Mouse (Mus musculus): ENCODE data around the gene Tmem139. TPM values are rescaled to one million over a fixed set of nuclear protein-coding genes. Genes with fewer than 3 reads are reported as not detected.

Gene Tmem139
- under 1 TPM in 1 of 2 experiments, not detected in 1; 0.25 TPM for total RNA-seq (2021)

DNA sequence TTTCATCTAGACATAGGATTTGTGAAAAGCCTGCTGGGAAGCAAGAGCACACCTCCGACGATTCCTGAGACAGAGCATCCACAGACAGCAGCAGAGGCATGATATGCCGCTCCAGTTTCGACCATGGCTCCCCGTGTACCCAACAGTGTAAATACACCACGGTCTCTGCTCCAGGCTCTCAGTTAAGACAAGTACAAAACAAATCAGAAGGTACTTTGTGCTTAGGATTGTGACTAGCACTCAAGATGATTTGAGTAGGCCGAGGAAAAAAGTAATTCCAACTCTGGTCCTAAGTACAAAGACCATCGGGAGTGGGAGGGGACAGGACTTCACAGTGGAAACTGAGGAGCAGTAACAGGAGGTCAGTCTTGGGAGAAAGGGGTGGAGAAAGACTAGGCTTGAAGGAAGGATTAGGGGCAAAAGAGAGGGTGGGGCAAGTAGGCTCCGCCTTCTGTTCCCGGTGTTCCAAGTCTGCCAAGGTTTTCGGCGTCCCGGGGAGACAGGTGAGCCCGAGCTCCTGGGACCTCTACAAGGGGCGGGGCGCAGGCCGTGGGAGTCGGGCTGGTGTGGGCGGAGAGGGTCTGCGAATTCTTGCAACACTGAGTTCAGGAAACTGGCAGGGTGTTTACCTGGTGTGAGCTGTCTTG is at the start of gene Tmem139:
Gene Tmem139, plus strand, starts transcription at position 447 of the 647 bp plus-strand sequence.
- DNase-seq: no peak
- intact Hi-C loops (cut with DNase I): no loop called here

DNA sequence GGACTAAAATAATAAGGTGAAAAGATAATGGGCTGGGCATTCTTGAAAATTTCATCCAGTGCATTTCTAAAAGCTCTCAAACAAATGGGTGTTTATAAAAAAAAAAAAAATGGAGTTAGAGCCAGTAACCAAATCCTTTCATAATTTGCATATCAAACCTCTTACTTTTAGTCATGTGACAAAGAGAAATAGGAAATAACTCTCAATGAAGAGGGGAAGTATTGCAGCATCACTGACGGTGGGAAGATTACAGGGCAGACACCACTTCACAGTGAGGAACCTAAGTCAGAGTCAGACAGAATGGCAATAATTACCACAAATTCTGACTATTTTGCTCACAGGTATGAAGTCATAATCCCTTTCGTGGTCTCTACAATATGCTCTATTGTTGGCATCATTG is 46.7 kb upstream of the Tmem139 start, which contains the start of gene Tas2r144:
Gene Tas2r144, plus strand, starts transcription at position 301 of the 400 bp plus-strand sequence.
- DNase-seq: no peak
- intact Hi-C loops (cut with DNase I): no loop called here

DNA sequence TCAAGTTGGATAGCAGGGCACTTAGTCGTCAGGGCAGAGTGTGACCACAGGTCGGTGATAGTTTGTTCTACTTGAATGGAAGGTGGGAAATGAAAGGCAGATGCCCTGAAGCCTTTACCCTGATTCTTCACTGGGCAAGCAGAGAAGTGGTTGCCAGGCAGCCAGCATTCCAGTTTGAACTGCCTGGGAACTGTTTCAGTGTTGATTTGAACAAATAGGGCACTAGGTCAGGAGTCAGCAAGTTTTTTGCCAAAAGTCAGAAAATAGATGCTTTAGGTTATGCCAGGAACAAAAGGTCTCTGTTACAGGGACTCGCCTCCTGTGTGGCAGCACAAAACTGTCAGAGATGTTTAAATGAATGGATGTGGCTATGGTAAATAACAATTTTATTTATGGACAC is 39.5 kb upstream of the Tmem139 start:
- intact Hi-C loops (cut with DNase I): no loop called here
- DNase-seq: no peak

GRCm38 (mm10) chr6:42225046-42225445 is 36.7 kb upstream of the Tmem139 start:
- intact Hi-C loops (cut with DNase I): loop anchor here (5.0 kb wide), 2 partner anchors 157 to 637 kb away; no protein-coding TSS in a partner anchor
- DNase-seq: no peak

GRCm38 (mm10) chr6:42227240-42228101 is 34.3 kb upstream of the Tmem139 start:
- peak; percentile 69 to 79 for DNase-seq
- intact Hi-C loops (cut with DNase I): loop anchor here (1.0 to 5.0 kb wide), 5 partner anchors 30 to 635 kb away; partner anchors contain the start of gene Casp2

DNA sequence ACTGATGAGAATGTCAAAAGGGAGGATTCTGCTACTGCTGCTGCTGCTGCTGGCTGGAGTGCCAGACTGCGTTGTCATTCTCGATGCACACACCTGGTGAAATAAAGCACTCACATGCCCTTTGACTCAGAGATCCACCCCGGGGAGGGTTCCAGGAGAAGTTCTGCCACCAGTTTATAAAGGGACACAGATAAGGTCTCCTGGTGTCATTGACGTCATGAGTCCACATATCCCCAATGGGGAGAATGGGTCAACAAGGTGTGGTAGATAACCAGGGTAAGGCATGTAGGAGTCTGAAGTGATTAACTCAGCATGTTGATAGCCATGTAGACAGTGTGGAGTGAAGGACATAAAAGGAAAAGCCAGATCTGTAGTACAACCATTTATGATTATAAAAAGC is 32.2 kb upstream of the Tmem139 start:
- intact Hi-C loops (cut with DNase I): loop anchor here (1.0 to 5.0 kb wide), 3 partner anchors 96 to 633 kb away; no protein-coding TSS in a partner anchor
- no peak for DNase-seq

DNA sequence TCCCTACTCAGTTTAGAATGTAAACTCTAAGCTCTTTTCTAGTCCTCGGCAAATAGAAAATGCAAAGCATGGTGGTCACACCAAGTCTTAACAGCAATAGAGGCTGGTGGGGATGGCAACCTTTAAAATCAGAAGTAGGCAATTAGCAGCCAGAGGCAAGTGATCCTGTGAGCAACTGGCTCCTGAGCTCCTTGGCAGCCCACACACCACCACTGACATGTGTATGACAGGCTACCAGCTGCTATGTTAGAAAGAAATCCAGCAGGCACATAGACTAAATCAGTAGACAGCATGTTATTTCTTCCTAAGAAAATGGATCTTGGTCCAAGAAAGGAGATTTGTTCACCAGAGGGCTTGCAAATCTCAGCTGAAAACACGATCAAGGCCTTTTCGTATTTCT is 30.6 kb upstream of the Tmem139 start:
- intact Hi-C loops (cut with DNase I): no loop called here
- no peak for DNase-seq

- intact Hi-C loops (cut with DNase I): no loop called here
Observed at GRCm38 (mm10) chr6:42237276-42237805, 24.4 kb upstream of the Tmem139 start.

GRCm38 (mm10) chr6:42241311-42242045 is 20.3 kb upstream of the Tmem139 start:
- DNase-seq: no peak
- intact Hi-C loops (cut with DNase I): no loop called here

More at GRCm38 (mm10) chr6:42237276-42237805, 24.4 kb upstream of the Tmem139 start:
- DNase-seq: no peak

DNA sequence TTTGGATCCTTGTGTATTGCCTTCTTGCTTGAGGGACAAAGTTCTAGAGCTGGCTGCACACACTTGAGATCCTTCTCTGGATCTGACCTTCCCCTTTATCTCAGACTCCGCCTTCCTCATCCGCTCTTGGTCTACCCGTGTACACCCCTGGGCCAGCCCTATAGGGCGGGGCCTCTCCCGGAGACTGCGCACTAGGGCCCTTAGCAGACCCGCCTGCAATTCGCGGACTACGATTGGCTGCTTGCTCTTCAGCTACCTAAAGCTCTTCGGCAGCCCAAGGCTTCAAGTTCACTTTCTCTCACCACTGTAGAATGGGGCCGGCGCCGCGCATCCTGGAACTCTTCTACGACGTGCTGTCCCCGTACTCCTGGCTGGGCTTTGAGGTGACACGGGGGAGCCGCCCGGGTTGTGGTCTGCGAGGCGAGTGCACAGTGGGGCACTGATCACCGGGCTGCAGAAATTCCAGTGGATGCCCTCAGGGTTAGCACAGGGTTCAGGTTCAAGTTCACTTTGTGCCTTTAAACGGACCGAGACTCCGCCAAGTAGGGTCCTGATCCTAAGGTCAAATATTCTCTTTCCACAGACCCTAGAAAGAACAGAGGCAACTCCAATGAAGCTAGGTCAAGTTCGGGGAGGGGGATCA is 15.9 kb upstream of the Tmem139 start, which contains the start of gene Gstk1:
Gene Gstk1, plus strand, starts transcription at position 225 of the 643 bp plus-strand sequence.
- intact Hi-C loops (cut with DNase I): loop anchor here (2.0 kb wide), 1 partner anchor 19 kb away; the partner anchor contains the start of gene Casp2
- DNase-seq: peak; percentile 80

DNA sequence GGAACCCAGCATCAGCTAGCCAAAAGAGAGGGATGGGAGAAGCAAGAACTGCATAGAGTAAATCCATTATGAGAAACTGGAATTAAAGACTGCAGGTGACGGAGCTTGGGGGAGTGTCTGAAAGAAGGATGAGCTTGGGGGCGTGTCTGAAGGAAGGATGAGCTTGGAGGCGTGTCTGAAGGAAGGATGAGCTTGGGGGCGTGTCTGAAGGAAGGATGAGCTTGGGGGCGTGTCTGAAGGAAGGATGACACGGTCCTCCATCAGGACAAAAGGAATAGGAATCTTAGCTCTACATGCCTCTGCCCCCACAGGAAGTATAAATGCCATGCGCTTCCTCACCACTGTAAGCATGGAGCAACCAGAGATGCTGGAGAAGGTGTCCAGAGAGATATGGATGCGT is 14.6 kb upstream of the Tmem139 start:
- DNase-seq: no peak

GRCm38 (mm10) chr6:42247981-42248380 is 13.8 kb upstream of the Tmem139 start:
- intact Hi-C loops (cut with DNase I): loop anchor here (2.0 kb wide), 1 partner anchor 17 kb away; the partner anchor contains the start of gene Casp2
- no peak for DNase-seq

More for the DNA sequence above, 14.6 kb upstream of the Tmem139 start:
- intact Hi-C loops (cut with DNase I): loop anchor here (2.0 kb wide), 1 partner anchor 18 kb away; the partner anchor contains the start of gene Casp2

DNA sequence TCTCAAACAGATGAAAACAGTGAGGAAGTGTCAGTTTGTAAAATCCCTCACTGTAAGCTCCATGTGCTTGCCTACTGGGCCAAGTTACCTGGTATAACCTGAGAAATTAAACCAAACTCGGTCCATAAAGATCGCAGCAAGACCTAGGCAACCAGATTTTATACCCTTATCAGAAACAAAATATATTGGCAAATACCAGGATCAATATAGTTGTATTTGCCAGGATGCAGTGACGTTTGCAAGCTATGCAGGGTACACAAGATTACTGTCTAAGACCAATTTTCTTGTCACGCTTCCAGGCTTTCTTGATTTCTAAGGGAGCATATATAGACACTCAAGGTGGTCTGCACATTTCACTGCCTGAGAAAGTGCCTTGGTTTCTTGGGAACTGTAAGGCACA is 10.0 kb upstream of the Tmem139 start:
- no peak for DNase-seq
- intact Hi-C loops (cut with DNase I): no loop called here

GRCm38 (mm10) chr6:42253103-42253502 is 8.7 kb upstream of the Tmem139 start:
- no peak for DNase-seq
- intact Hi-C loops (cut with DNase I): no loop called here

DNA sequence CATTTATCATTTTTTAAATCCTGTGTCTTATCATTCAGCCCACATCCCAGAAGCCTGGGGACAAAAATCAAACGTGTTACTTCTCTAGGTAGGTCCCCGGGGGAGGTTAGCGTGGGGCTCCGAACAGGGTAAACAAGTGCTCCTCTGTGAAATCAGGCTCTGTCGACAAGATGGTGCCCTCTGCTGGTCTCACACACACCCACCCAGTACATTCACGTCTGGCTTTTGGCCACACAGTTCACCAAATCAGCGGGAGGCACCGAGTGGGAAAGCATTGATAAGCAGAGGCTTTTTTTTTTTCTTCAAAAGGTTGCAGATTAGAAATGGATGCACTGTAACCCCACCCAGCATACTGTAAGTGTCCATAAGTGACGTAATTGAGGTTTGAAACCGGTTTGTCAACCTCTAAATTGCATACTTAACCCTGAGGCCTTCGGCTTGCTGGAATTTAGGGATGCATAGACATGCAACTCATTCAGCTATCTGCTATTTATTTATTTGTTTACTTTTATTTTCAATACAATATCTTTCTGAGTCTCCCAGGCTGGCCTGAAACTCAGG is 4.4 kb upstream of the Tmem139 start:
- intact Hi-C loops (cut with DNase I): loop anchor here (1.0 kb wide), 1 partner anchor 30 kb away; no protein-coding TSS in a partner anchor
- DNase-seq: peak; percentile 48 to 59

DNA sequence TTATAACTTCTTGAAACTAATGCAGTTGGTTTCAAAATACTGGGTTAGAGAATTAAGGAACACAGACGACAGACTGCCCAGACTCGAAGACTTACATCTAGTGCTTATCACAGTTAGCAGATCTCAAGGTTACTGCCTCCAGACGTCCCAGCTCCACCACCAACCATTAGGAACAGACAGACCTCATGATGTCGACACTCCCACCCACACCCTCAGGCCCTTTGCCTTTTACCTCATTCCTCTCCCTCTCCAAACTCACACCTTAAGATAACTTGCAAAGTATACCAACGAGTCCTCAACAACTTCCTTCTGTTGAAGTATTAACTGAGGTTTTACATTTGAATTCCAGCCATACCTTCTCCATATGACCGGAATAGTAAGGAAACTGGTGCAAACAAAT is 1.3 kb upstream of the Tmem139 start:
- no peak for DNase-seq
- intact Hi-C loops (cut with DNase I): no loop called here

GRCm38 (mm10) chr6:42264626-42265312 is 3.0 kb downstream of the Tmem139 start, which contains the start of gene Casp2:
TSS of gene Casp2 (plus strand) at chr6:42264985.
- intact Hi-C loops (cut with DNase I): loop anchor here (1.0 to 2.0 kb wide), 2 partner anchors 18 to 36 kb away; no protein-coding TSS in a partner anchor
- DNase-seq: peak; percentile 95 to 97
